Mouse (Mus musculus) embryonic facial prominence, embryonic 14.5 days (tissue): Measurements from ENCODE around the gene Btnl6. TPM values are rescaled to one million over a fixed set of nuclear protein-coding genes. Genes with fewer than 3 reads are reported as not detected.
"Not testable (repeated sequence)": the region's sequence is repeated elsewhere in the genome, so short reads cannot be mapped to it uniquely, and the experiment has no call there.

Experiments used
- ATAC-seq: fragments of 200-750 bp; cut with Nextera tagmentation; 2 replicates; pipeline ENCODE4 v1.8.0; 2017; ENCODE audit warnings: low read depth, moderate number of reproducible peaks, moderate TSS enrichment
- DNase-seq: peaks from one replicate; pipeline ENCODE4 v3.0.0-alpha.2; 2015; ENCODE audit warnings: low spot score
- H3K27ac ChIP-seq: fragments of 300-500 bp; sonication (generic); replicated peaks from 2 replicates; pipeline ENCODE4 v1.5.1; 2014; ENCODE audit warnings: low read depth, mild to moderate bottlenecking, low read length, moderate library complexity
- H3K27me3 ChIP-seq: fragments of 300-500 bp; sonication (generic); replicated peaks from 2 replicates; pipeline ENCODE4 v1.6.1; 2014; ENCODE audit warnings: low read length; ENCODE audit not compliant: control insufficient read depth, insufficient read depth
- H3K36me3 ChIP-seq: fragments of 300-500 bp; sonication (generic); 2 replicates; pipeline ENCODE4 v1.6.1; 2014; ENCODE audit warnings: low read length, mixed read lengths; ENCODE audit not compliant: control insufficient read depth, insufficient read depth
- H3K4me1 ChIP-seq: fragments of 300-500 bp; sonication (generic); 2 replicates; pipeline ENCODE4 v1.6.1; 2014; ENCODE audit warnings: antibody characterized with exemption, low read length; ENCODE audit not compliant: control insufficient read depth, insufficient read depth
- H3K4me2 ChIP-seq: fragments of 300-500 bp; sonication (generic); 2 replicates; pipeline ENCODE4 v1.6.1; 2014; ENCODE audit warnings: low read depth, mild to moderate bottlenecking, low read length, moderate library complexity, mixed read lengths
- H3K4me3 ChIP-seq: fragments of 300-500 bp; sonication (generic); 2 replicates; pipeline ENCODE4 v1.5.1; 2014; ENCODE audit warnings: low read depth, mild to moderate bottlenecking, low read length
- H3K9ac ChIP-seq: fragments of 300-500 bp; sonication (generic); 2 replicates; pipeline ENCODE4 v1.6.1; 2014; ENCODE audit warnings: low read depth, mild to moderate bottlenecking, low read length, moderate library complexity, mixed read lengths
- H3K9me3 ChIP-seq: fragments of 300-500 bp; sonication (generic); 2 replicates; pipeline ENCODE4 v1.6.1; 2016; ENCODE audit warnings: low read length; ENCODE audit not compliant: control insufficient read depth
- WGBS: fragments of 180-500 bp; shearing (Covaris S2); extraction: QIAGEN DNeasy Blood & Tissue Kit; methylation state at CpG from one replicate; pipeline ENCODE4 v1.1.7; 2014; 5-methylcytosine and 5-hydroxymethylcytosine counted together
- polyA plus RNA-seq: library from polyadenylated mRNA; unstranded; fragments of >200 nt; fragmentation: Nextera tagmentation; extraction: Ambion mirVana; gene quantifications from 2 replicates; pipeline ENCODE4 v1.2.1, GENCODE M21; 2014

The Btnl6 gene
- polyA plus RNA-seq, 1 experiment from 2014 or later, result not detected

GRCm38 (mm10) chr17:34495156-34495555 is 22.0 kb downstream of the Btnl6 start:
- 87% methylated on average over 2 of the region's 2 CpGs for WGBS
- H3K4me2 ChIP-seq, H3K4me3 ChIP-seq, H3K9me3 ChIP-seq, H3K36me3 ChIP-seq, H3K27me3 ChIP-seq, ATAC-seq, H3K27ac ChIP-seq, H3K4me1 ChIP-seq, DNase-seq, H3K9ac ChIP-seq: not testable (repeated sequence)

GRCm38 (mm10) chr17:34492796-34493195 is 24.4 kb downstream of the Btnl6 start:
- Histone ChIP-seq H3K36me3 (no peaks in the 10 kb centered on the region), H3K9me3 (no peaks in the 10 kb centered on the region), H3K27ac (no peak overlapping the region), H3K9ac (no peak overlapping the region), H3K4me2 (no peak overlapping the region), H3K27me3 (no peaks in the 10 kb centered on the region), H3K4me1 (no peaks in the 10 kb centered on the region), H3K4me3 (no peak overlapping the region)
- ATAC-seq (no peak), DNase-seq (no peak)

DNA sequence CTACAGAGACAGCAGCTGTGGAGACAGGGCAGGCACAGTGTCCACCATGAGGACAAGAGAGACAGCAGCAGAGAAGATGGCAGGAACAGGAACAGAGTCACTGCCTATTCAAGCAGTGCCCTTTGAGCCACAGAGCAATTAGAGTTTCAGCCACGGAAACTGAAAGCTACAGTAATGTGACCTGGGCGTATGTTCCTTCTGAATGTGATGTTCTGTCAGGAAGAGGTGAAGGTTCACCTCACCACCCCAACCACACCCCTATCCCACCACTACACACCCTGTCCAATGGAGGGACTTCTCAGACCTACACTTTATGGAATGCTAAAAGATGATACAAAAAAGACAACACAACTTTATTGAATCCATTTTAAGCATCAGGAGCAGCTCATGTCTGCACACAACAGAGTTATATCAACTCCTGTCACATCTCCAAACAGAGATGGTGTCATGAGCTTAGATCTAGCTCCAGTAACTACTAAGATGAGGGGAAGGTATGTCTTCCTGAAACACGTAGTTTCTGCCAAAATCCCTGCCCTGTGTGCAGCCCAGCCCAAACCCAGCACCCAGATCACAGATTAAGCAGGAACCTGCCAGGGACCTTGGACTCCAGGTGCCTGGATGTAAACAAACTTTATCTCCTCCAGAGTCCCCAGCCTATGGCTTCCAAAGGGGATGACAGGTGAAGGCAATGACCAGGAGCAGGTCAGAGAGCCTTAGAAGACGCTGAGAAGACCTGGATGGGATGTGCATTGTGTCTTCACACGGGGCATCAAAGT is 39.7 kb downstream of the Btnl6 start, which contains the start of gene Btnl4:
Btnl4 (minus strand) TSS at position 81 of the 776 bp plus-strand sequence.
- not testable (repeated sequence) for H3K9me3 ChIP-seq, H3K27ac ChIP-seq, H3K4me1 ChIP-seq, DNase-seq, ATAC-seq, H3K4me2 ChIP-seq, H3K27me3 ChIP-seq, H3K36me3 ChIP-seq, H3K4me3 ChIP-seq, H3K9ac ChIP-seq
- WGBS, result 68% methylated on average over 4 of the region's 5 CpGs

DNA sequence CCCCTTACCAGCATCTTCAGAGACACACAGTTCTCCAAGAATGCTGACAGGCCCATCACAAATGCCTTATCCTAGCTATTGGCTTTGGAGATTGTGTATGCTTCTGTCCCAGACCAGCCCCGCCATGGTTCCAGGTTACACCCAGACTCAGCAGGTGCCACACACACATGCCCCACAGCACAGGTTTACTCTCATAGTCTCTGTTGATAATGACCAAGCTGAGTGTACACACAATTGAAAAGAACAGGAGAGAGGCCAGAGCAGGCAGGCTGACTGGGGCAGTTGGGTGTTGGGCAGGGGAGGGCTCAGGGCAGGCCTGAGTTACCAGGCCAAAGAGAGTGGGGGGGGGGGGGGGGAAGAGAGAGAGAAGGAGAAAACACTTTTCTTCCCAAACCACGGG is 40.7 kb downstream of the Btnl6 start:
- no peaks in the 10 kb centered on the region for H3K36me3 ChIP-seq
- WGBS, result 76% methylated on average over 1 of the region's 2 CpGs
- H3K4me2 ChIP-seq, result no peak overlapping the region
- H3K9ac ChIP-seq, result no peak overlapping the region
- no peaks in the 10 kb centered on the region for H3K27me3 ChIP-seq
- H3K4me3 ChIP-seq, result no peak overlapping the region
- no peak overlapping the region for H3K27ac ChIP-seq
- H3K9me3 ChIP-seq, result no peaks in the 10 kb centered on the region
- DNase-seq, result no peak
- H3K4me1 ChIP-seq, result no peaks in the 10 kb centered on the region
- no peak for ATAC-seq

DNA sequence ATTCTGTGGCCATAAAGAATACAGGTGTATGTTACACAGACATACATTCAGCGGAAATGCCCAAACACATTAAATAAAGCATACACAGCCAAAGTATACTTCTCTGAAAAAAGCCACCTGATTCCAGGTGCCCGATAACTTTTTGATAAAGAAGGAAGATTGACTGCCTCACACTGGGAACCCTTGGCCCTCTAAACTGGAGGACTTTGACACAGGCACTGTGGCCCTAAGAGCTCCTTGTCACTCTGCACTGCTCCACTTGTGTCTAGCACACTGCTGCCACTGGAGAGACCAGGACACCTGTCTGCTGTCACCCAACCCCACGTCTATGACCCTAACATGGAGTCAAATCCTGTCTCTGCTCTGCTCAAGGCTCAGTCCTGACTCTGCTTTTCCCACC is 42.1 kb downstream of the Btnl6 start:
- Histone ChIP-seq H3K4me3 (no peak overlapping the region), H3K4me2 (no peak overlapping the region), H3K36me3 (no peaks in the 10 kb centered on the region), H3K27me3 (no peaks in the 10 kb centered on the region), H3K9ac (no peak overlapping the region), H3K27ac (no peak overlapping the region), H3K4me1 (no peaks in the 10 kb centered on the region), H3K9me3 (no peaks in the 10 kb centered on the region)
- 66% methylated on average over 3 of the region's 3 CpGs for WGBS
- DNase-seq, result no peak
- no peak for ATAC-seq

- WGBS, result 83% methylated on average over 2 of the region's 2 CpGs
- Histone ChIP-seq H3K27me3 (no peaks in the 10 kb centered on the region), H3K9me3 (no peaks in the 10 kb centered on the region), H3K27ac (no peak overlapping the region), H3K9ac (no peak overlapping the region), H3K4me3 (no peak overlapping the region), H3K4me1 (no peaks in the 10 kb centered on the region), H3K4me2 (no peak overlapping the region), H3K36me3 (no peaks in the 10 kb centered on the region)
- DNase-seq (no peak), ATAC-seq (no peak)
Measured at GRCm38 (mm10) chr17:34470491-34470890, 46.7 kb downstream of the Btnl6 start.

GRCm38 (mm10) chr17:34465906-34466305 is 51.2 kb downstream of the Btnl6 start:
- not testable (repeated sequence) for H3K27ac ChIP-seq, H3K9ac ChIP-seq, H3K36me3 ChIP-seq, H3K4me3 ChIP-seq, H3K27me3 ChIP-seq, H3K4me2 ChIP-seq, ATAC-seq, DNase-seq, H3K4me1 ChIP-seq, H3K9me3 ChIP-seq

DNA sequence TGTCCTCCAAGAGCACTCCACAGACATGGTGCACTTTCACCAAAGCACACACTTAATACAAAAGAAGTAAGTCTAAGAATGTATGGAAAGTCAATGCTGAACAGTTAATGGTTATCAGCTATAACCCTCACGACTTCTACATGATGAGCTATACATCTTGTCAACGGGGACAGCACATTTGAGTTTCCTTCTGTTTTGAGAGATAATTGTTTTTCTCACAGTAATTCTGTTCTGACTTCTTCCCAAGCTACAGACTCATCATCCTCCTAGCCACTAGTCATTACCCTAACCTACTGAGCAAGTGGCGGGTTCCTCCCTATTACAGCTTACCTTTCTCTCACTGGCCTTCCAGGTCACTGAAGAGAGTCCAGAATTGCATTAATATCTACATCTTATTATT is 57.9 kb downstream of the Btnl6 start:
- H3K9ac ChIP-seq, result no peak overlapping the region
- H3K27me3 ChIP-seq, result no peaks in the 10 kb centered on the region
- WGBS, result 86% methylated on average over 3 of the region's 3 CpGs
- no peak overlapping the region for H3K27ac ChIP-seq
- no peak overlapping the region for H3K4me2 ChIP-seq
- H3K9me3 ChIP-seq, result no peaks in the 10 kb centered on the region
- H3K36me3 ChIP-seq, result no peaks in the 10 kb centered on the region
- no peak for DNase-seq
- no peaks in the 10 kb centered on the region for H3K4me1 ChIP-seq
- no peak for ATAC-seq
- no peak overlapping the region for H3K4me3 ChIP-seq
